Mouse (Mus musculus) intestine, embryonic 15.5 days (tissue): Measurements from ENCODE around the gene Rpia. TPM values are rescaled to one million over a fixed set of nuclear protein-coding genes. Genes with fewer than 3 reads are reported as not detected.

Experiments
- ATAC-seq: fragments of 200-750 bp; cut with Nextera tagmentation; 2 replicates; pipeline ENCODE4 v1.8.0; 2017; ENCODE audit warnings: moderate TSS enrichment, moderate library complexity
- H3K27ac ChIP-seq: fragments of 300-500 bp; sonication (generic); 2 replicates; pipeline ENCODE4 v1.5.1; 2015; ENCODE audit warnings: mild to moderate bottlenecking, inconsistent platforms
- H3K27me3 ChIP-seq: fragments of 300-500 bp; sonication (generic); replicated peaks from 2 replicates; pipeline ENCODE4 v1.6.1; 2015; ENCODE audit warnings: inconsistent platforms
- H3K36me3 ChIP-seq: fragments of 300-500 bp; sonication (generic); 2 replicates; pipeline ENCODE4 v1.6.1; 2015; ENCODE audit warnings: inconsistent platforms
- H3K4me1 ChIP-seq: fragments of 300-500 bp; sonication (generic); replicated peaks from 2 replicates; pipeline ENCODE4 v1.6.1; 2015; ENCODE audit warnings: inconsistent platforms
- H3K4me2 ChIP-seq: fragments of 300-500 bp; sonication (generic); replicated peaks from 2 replicates; pipeline ENCODE4 v1.6.1; 2015; ENCODE audit warnings: mild to moderate bottlenecking, inconsistent platforms
- H3K4me3 ChIP-seq: fragments of 300-500 bp; sonication (generic); replicated peaks from 2 replicates; pipeline ENCODE4 v1.5.1; 2015; ENCODE audit warnings: inconsistent platforms
- H3K9ac ChIP-seq: fragments of 300-500 bp; sonication (generic); 2 replicates; pipeline ENCODE4 v1.6.1; 2015; ENCODE audit warnings: inconsistent platforms
- H3K9me3 ChIP-seq: fragments of 300-500 bp; sonication (generic); 2 replicates; pipeline ENCODE4 v1.6.1; 2016; ENCODE audit warnings: inconsistent platforms
- WGBS: fragments of 180-500 bp; shearing (Covaris S2); methylation state at CpG from one replicate; pipeline ENCODE4 v1.1.7; 2015; 5-methylcytosine and 5-hydroxymethylcytosine counted together
- polyA plus RNA-seq: library from polyadenylated mRNA; unstranded; fragments of >200 nt; fragmentation: Nextera tagmentation; extraction: Ambion mirVana; gene quantifications from 2 replicates; pipeline ENCODE4 v1.2.1, GENCODE M21; 2015

Gene Rpia
- polyA plus RNA-seq, 1 experiment from 2014 or later = 5.0 TPM

DNA sequence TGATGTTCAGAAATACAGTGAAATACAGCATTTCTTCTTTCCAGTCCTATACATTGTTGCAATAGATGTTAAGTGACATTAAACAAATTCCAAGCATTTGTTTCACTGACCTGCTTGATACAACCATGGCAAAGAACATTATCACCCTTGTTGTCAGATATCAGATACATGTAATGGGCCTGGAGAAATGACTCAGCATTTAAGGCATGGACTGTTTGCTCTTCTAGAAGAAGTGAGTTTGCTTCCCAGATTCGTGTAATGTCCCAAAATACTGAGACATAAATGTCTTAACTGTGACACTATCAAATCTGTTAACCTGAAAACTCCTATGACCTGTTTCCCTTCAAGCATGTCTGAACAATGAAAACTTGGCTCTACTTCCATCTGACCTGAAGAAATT lies 52.6 kb downstream of the Rpia start:
- H3K4me3 ChIP-seq = no peak overlapping the region
- no peaks in the 10 kb centered on the region for H3K36me3 ChIP-seq
- H3K27me3 ChIP-seq = no peaks in the 10 kb centered on the region
- ATAC-seq = no peak
- 62% methylated on average over 1 of the region's 1 CpGs for WGBS
- H3K4me2 ChIP-seq = no peak overlapping the region
- H3K9ac ChIP-seq = no peak overlapping the region
- no peaks in the 10 kb centered on the region for H3K9me3 ChIP-seq
- H3K27ac ChIP-seq = no peak overlapping the region
- H3K4me1 ChIP-seq = no peaks in the 10 kb centered on the region

DNA sequence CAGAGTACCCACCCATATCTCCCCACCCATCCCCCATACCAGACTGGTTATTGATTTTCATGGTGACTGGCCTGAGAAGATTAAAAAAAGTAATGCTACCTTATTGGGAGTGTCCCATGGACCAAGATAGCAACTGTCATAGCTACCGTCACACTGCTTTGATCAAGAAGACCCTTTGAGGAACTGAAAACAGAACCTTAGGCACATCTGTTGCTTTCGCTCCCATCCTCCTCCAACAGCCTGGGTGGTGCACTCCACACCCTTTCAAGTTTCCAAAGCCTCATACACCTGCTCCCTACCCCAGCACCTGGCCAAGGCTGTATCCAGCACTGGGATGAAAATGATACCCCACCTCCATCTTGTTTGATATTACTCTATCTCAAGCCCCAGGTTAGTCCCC lies 56.5 kb downstream of the Rpia start:
- no peaks in the 10 kb centered on the region for H3K27me3 ChIP-seq
- H3K4me1 ChIP-seq = no peaks in the 10 kb centered on the region
- no peaks in the 10 kb centered on the region for H3K36me3 ChIP-seq
- no peak overlapping the region for H3K4me3 ChIP-seq
- H3K27ac ChIP-seq = no peak overlapping the region
- no peaks in the 10 kb centered on the region for H3K9me3 ChIP-seq
- H3K9ac ChIP-seq = no peak overlapping the region
- 83% methylated on average over 2 of the region's 2 CpGs for WGBS
- H3K4me2 ChIP-seq = no peak overlapping the region
- ATAC-seq = no peak

- H3K27ac ChIP-seq = no peak overlapping the region
- no peak; the same call in 1 of the 2 replicates for ATAC-seq
Measured at GRCm38 (mm10) chr6:70730828-70731227, 61.2 kb downstream of the Rpia start.

GRCm38 (mm10) chr6:70729125-70729524 lies 62.9 kb downstream of the Rpia start:
- ATAC-seq = no peak
- no peak overlapping the region for H3K27ac ChIP-seq
- no peaks in the 10 kb centered on the region for H3K36me3 ChIP-seq
- no peak overlapping the region for H3K4me3 ChIP-seq
- no peak overlapping the region for H3K9ac ChIP-seq
- H3K4me2 ChIP-seq = no peak overlapping the region
- no peaks in the 10 kb centered on the region for H3K9me3 ChIP-seq
- H3K4me1 ChIP-seq = no peaks in the 10 kb centered on the region
- no peaks in the 10 kb centered on the region for H3K27me3 ChIP-seq
- WGBS = 93% methylated on average over 1 of the region's 1 CpGs

More at GRCm38 (mm10) chr6:70730828-70731227, 61.2 kb downstream of the Rpia start:
- H3K4me1 ChIP-seq = no peaks in the 10 kb centered on the region
- no peaks in the 10 kb centered on the region for H3K27me3 ChIP-seq
- H3K36me3 ChIP-seq = no peaks in the 10 kb centered on the region
- H3K9me3 ChIP-seq = no peaks in the 10 kb centered on the region
- H3K4me2 ChIP-seq = no peak overlapping the region
- no peak overlapping the region for H3K4me3 ChIP-seq
- no peak overlapping the region for H3K9ac ChIP-seq

GRCm38 (mm10) chr6:70727094-70727721 lies 64.8 kb downstream of the Rpia start:
- H3K27me3 ChIP-seq = no peaks in the 10 kb centered on the region
- no peaks in the 10 kb centered on the region for H3K36me3 ChIP-seq
- no peaks in the 10 kb centered on the region for H3K4me1 ChIP-seq
- H3K27ac ChIP-seq = no peak overlapping the region
- no peaks in the 10 kb centered on the region for H3K9me3 ChIP-seq
- H3K9ac ChIP-seq = no peak overlapping the region
- ATAC-seq = no peak
- no peak overlapping the region for H3K4me2 ChIP-seq
- 72% methylated on average over 4 of the region's 4 CpGs for WGBS
- no peak overlapping the region for H3K4me3 ChIP-seq

DNA sequence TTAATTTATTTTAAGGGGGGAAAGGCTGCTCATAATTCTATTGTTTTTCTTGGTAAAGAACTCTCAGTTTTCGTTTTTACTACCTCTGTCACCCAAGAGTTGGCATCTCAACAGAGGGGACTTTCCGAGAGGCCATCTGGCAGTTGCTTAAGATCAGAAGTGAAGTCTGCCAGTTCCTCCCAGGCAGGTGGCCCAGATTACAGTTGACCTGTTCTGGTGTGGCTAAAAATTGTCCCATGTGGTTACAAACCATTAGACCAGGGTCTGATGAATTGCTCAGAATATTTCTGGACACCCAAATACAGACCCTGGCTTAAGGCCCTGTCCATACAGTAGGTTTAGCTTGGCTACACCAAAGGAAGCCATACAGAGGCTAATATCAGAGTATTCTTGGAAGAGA lies 66.4 kb downstream of the Rpia start:
- no peaks in the 10 kb centered on the region for H3K9me3 ChIP-seq

DNA sequence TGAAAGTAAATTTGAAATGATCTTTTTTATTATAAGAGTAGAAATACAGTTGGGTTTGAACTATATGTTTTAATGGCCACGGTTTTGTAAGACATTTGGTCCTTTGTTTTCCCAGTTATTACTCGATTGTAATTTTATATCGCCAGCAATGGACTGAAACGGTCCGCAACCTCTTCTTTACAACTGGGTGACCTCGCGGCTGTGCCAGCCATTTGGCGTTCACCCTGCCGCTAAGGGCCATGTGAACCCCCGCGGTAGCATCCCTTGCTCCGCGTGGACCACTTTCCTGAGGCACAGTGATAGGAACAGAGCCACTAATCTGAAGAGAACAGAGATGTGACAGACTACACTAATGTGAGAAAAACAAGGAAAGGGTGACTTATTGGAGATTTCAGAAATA lies 67.3 kb downstream of the Rpia start:
- Histone ChIP-seq H3K4me3 (no peak overlapping the region), H3K9ac (no peak overlapping the region), H3K27ac (no peak overlapping the region), H3K4me1 (no peaks in the 10 kb centered on the region), H3K9me3 (no peaks in the 10 kb centered on the region), H3K27me3 (no peaks in the 10 kb centered on the region), H3K4me2 (no peak overlapping the region), H3K36me3 (no peaks in the 10 kb centered on the region)
- WGBS = 91% methylated on average over 13 of the region's 13 CpGs
- ATAC-seq = no peak

More for the DNA sequence above, 66.4 kb downstream of the Rpia start:
- Histone ChIP-seq H3K36me3 (no peaks in the 10 kb centered on the region), H3K4me2 (no peak overlapping the region), H3K27me3 (no peaks in the 10 kb centered on the region), H3K9ac (no peak overlapping the region), H3K27ac (no peak overlapping the region), H3K4me3 (no peak overlapping the region), H3K4me1 (no peaks in the 10 kb centered on the region)
- ATAC-seq = no peak
- WGBS = 66% methylated on average over 2 of the region's 2 CpGs

GRCm38 (mm10) chr6:70722298-70722697 lies 69.7 kb downstream of the Rpia start:
- Histone ChIP-seq H3K27me3 (no peaks in the 10 kb centered on the region), H3K4me2 (no peak overlapping the region), H3K9me3 (no peaks in the 10 kb centered on the region), H3K4me3 (no peak overlapping the region), H3K27ac (no peak overlapping the region), H3K36me3 (no peaks in the 10 kb centered on the region), H3K9ac (no peak overlapping the region), H3K4me1 (no peaks in the 10 kb centered on the region)
- WGBS = 89% methylated on average over 7 of the region's 7 CpGs
- no peak for ATAC-seq

- H3K4me3 ChIP-seq = no peak overlapping the region
- H3K4me1 ChIP-seq = no peaks in the 10 kb centered on the region
- no peak overlapping the region for H3K4me2 ChIP-seq
- H3K9me3 ChIP-seq = no peaks in the 10 kb centered on the region
- no peaks in the 10 kb centered on the region for H3K27me3 ChIP-seq
- no peak for ATAC-seq
- WGBS = 61% methylated on average over 2 of the region's 2 CpGs
- H3K9ac ChIP-seq = no peak overlapping the region
- H3K36me3 ChIP-seq = no peaks in the 10 kb centered on the region
- no peak overlapping the region for H3K27ac ChIP-seq
Measured at GRCm38 (mm10) chr6:70718760-70719159, 73.3 kb downstream of the Rpia start.

- no peak overlapping the region for H3K4me3 ChIP-seq
- no peak overlapping the region for H3K27ac ChIP-seq
- H3K9ac ChIP-seq = no peak overlapping the region
- H3K9me3 ChIP-seq = no peaks in the 10 kb centered on the region
- no peak for ATAC-seq
- WGBS = 84% methylated on average over 4 of the region's 4 CpGs
- no peaks in the 10 kb centered on the region for H3K36me3 ChIP-seq
- no peaks in the 10 kb centered on the region for H3K27me3 ChIP-seq
- H3K4me2 ChIP-seq = no peak overlapping the region
- no peaks in the 10 kb centered on the region for H3K4me1 ChIP-seq
Measured at GRCm38 (mm10) chr6:70718164-70718563, 73.9 kb downstream of the Rpia start.

DNA sequence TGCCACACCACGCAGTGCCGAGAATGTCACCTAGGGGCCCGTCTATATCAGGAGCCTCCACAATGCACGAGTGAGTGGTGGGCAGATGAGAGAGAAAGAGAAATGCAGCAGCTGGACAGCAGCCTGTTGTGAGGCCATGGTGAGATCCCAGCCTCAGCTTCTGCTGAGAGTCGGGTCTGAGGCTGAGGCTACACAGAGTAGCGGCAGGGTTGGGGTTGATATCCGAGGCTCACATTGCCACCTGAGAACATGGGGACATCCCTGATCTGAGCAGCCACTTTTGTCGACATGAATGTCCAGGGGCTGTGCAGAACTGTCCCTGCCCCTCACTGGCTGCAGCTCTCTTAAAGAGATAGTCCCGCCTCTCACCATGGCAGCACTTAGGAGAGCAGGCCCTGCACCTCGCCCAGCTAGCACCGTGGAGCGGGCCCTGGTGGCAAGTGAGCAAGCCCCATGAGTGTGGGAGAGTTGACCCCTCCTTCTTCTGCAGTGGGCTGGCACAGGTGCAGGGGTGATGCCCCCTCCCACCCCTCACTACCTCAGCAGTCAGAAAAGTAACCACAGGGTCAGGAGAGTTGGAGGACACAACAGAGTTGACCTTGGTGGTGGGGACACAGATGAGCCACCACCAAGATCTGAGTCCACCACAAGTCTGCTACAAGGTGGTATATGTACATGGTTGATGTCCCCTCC lies 75.2 kb downstream of the Rpia start:
- Histone ChIP-seq H3K4me2 (no peak overlapping the region), H3K27ac (no peak overlapping the region), H3K9ac (no peak overlapping the region), H3K9me3 (no peaks in the 10 kb centered on the region), H3K36me3 (no peaks in the 10 kb centered on the region), H3K4me3 (no peak overlapping the region), H3K4me1 (no peaks in the 10 kb centered on the region), H3K27me3 (no peaks in the 10 kb centered on the region)
- 72% methylated on average over 12 of the region's 12 CpGs for WGBS
- 0 out of 2 replicates have a peak, but pooled peaks have one; percentile 34 for ATAC-seq
